Mouse (Mus musculus) heart, embryonic 10.5 days (tissue): ENCODE data around the gene Top3b. TPM values are rescaled to one million over a fixed set of nuclear protein-coding genes. Genes with fewer than 3 reads are reported as not detected.

Source experiments
- DNase-seq: peaks from one replicate; pipeline ENCODE4 v3.0.0-alpha.2; 2017; ENCODE audit warnings: low spot score
- H3K27ac ChIP-seq: fragments of 300-500 bp; sonication (generic); 2 replicates; pipeline ENCODE4 v1.5.1; 2016; ENCODE audit warnings: mild to moderate bottlenecking
- H3K27me3 ChIP-seq: fragments of 300-500 bp; sonication (generic); 2 replicates; pipeline ENCODE4 v1.6.1; 2016; ENCODE audit warnings: mild to moderate bottlenecking; ENCODE audit not compliant: poor library complexity, insufficient read depth, severe bottlenecking
- H3K36me3 ChIP-seq: fragments of 300-500 bp; sonication (generic); 2 replicates; pipeline ENCODE4 v1.6.1; 2016; ENCODE audit warnings: mild to moderate bottlenecking, moderate library complexity
- H3K4me1 ChIP-seq: fragments of 300-500 bp; sonication (generic); 2 replicates; pipeline ENCODE4 v1.6.1; 2016; ENCODE audit warnings: mild to moderate bottlenecking
- H3K4me3 ChIP-seq: fragments of 300-500 bp; sonication (generic); 2 replicates; pipeline ENCODE4 v1.5.1; 2016; ENCODE audit warnings: mild to moderate bottlenecking, moderate library complexity
- H3K9me3 ChIP-seq: fragments of 300-500 bp; sonication (generic); 2 replicates; pipeline ENCODE4 v1.6.1; 2016; ENCODE audit warnings: mild to moderate bottlenecking, moderate library complexity
- WGBS: fragments of 180-500 bp; shearing (Covaris S2); methylation state at CpG from one replicate; pipeline ENCODE4 v1.1.7; 2016; 5-methylcytosine and 5-hydroxymethylcytosine counted together
- polyA plus RNA-seq: library from polyadenylated mRNA; unstranded; fragments of >200 nt; fragmentation: Nextera tagmentation; extraction: Ambion mirVana; gene quantifications from 2 replicates; pipeline ENCODE4 v1.2.1, GENCODE M21; 2016

Gene Top3b
- polyA plus RNA-seq, 1 experiment from 2014 or later: 55.6 TPM

- H3K27ac ChIP-seq: no peak within 1 kb of the TSS
- 63% methylated on average over 2 of the region's 2 CpGs for WGBS
These were observed 6.6 kb upstream of the Top3b start, which contains the start of gene Igll1 for GRCm38 (mm10) chr16:16863978-16864377. TSS of gene Igll1 (minus strand) at chr16:16863985.

GRCm38 (mm10) chr16:16865217-16865616 is 5.3 kb upstream of the Top3b start:
- no peak overlapping the region for H3K4me3 ChIP-seq
- no peak overlapping the region for H3K27ac ChIP-seq
- H3K36me3 ChIP-seq: no peaks in the 10 kb centered on the region
- H3K9me3 ChIP-seq: no peaks in the 10 kb centered on the region
- DNase-seq: no peak
- peaks cover 5% of the 10 kb centered on the region; the same call in 1 of the 2 replicates for H3K4me1 ChIP-seq
- no peaks in the 10 kb centered on the region for H3K27me3 ChIP-seq

More at GRCm38 (mm10) chr16:16863978-16864377, 6.6 kb upstream of the Top3b start, which contains the start of gene Igll1:
- no peak for DNase-seq
- Histone ChIP-seq H3K36me3 (no peaks in the 10 kb centered on the region), H3K4me1 (peaks cover 5% of the 10 kb centered on the region; the same call in 1 of the 2 replicates), H3K27me3 (no peaks in the 10 kb centered on the region), H3K9me3 (no peaks in the 10 kb centered on the region), H3K4me3 (no peak within 1 kb of the TSS)

GRCm38 (mm10) chr16:16865696-16866561 is 4.6 kb upstream of the Top3b start:
- no peaks in the 10 kb centered on the region for H3K36me3 ChIP-seq
- H3K4me3 ChIP-seq: no peak overlapping the region
- WGBS: 48% methylated on average over 4 of the region's 5 CpGs
- peaks cover 5% of the 10 kb centered on the region; the same call in 1 of the 2 replicates for H3K4me1 ChIP-seq
- peak; percentile 75 for DNase-seq
- no peaks in the 10 kb centered on the region for H3K9me3 ChIP-seq
- no peaks in the 10 kb centered on the region for H3K27me3 ChIP-seq
- H3K27ac ChIP-seq: no peak overlapping the region

- Histone ChIP-seq H3K27ac (peak overlapping the region; percentile 95), H3K4me3 (peak overlapping the region; percentile 80), H3K9me3 (no peaks in the 10 kb centered on the region), H3K4me1 (peaks cover 12% of the 10 kb centered on the region; the same call in 1 of the 2 replicates), H3K27me3 (no peaks in the 10 kb centered on the region), H3K36me3 (peaks cover 4% of the 10 kb centered on the region; the same call in 1 of the 2 replicates)
- no peak for DNase-seq
- WGBS: 38% methylated on average over 7 of the region's 7 CpGs
These were observed 307 bp upstream of the Top3b start for GRCm38 (mm10) chr16:16870241-16870616.

GRCm38 (mm10) chr16:16879025-16879424 is 8.5 kb downstream of the Top3b start:
- H3K27ac ChIP-seq: no peak overlapping the region
- no peak for DNase-seq
- no peaks in the 10 kb centered on the region for H3K27me3 ChIP-seq
- no peaks in the 10 kb centered on the region for H3K4me1 ChIP-seq
- H3K36me3 ChIP-seq: peaks cover 88% of the 10 kb centered on the region
- H3K4me3 ChIP-seq: no peak overlapping the region
- WGBS: 91% methylated on average over 5 of the region's 5 CpGs
- H3K9me3 ChIP-seq: no peaks in the 10 kb centered on the region

- Histone ChIP-seq H3K4me1 (no peaks in the 10 kb centered on the region), H3K27me3 (no peaks in the 10 kb centered on the region), H3K9me3 (no peaks in the 10 kb centered on the region), H3K36me3 (peaks cover 100% of the 10 kb centered on the region), H3K4me3 (no peak overlapping the region), H3K27ac (no peak overlapping the region)
- WGBS: 93% methylated on average over 1 of the region's 1 CpGs
- no peak for DNase-seq
These were observed 17.8 kb downstream of the Top3b start for GRCm38 (mm10) chr16:16888341-16888740.

GRCm38 (mm10) chr16:16892366-16892765 is 21.8 kb downstream of the Top3b start:
- Histone ChIP-seq H3K4me3 (no peak overlapping the region), H3K27ac (no peak overlapping the region), H3K9me3 (no peaks in the 10 kb centered on the region), H3K27me3 (no peaks in the 10 kb centered on the region), H3K36me3 (peaks cover 69% of the 10 kb centered on the region), H3K4me1 (peaks cover 5% of the 10 kb centered on the region)
- no peak for DNase-seq
- WGBS: 93% methylated on average over 7 of the region's 7 CpGs

GRCm38 (mm10) chr16:16896015-16896381 is 25.5 kb downstream of the Top3b start:
- DNase-seq: no peak
- peaks cover 40% of the 10 kb centered on the region for H3K36me3 ChIP-seq
- peak overlapping the region; percentile 75 for H3K4me3 ChIP-seq
- WGBS: 30% methylated on average over 4 of the region's 4 CpGs
- H3K9me3 ChIP-seq: no peaks in the 10 kb centered on the region
- H3K27ac ChIP-seq: peak overlapping the region; percentile 88
- peaks cover 13% of the 10 kb centered on the region for H3K4me1 ChIP-seq
- H3K27me3 ChIP-seq: no peaks in the 10 kb centered on the region

GRCm38 (mm10) chr16:16896382-16897055 is 26.0 kb downstream of the Top3b start, which contains the start of gene Ppm1f:
TSS of gene Ppm1f (plus strand) at chr16:16896469.
- H3K9me3 ChIP-seq: no peaks in the 10 kb centered on the region
- 1% methylated on average over 29 of the region's 29 CpGs for WGBS
- peak within 1 kb of the TSS; percentile 88 for H3K27ac ChIP-seq

GRCm38 (mm10) chr16:16897056-16897584 is 26.6 kb downstream of the Top3b start:
- DNase-seq: no peak
- 33% methylated on average over 10 of the region's 10 CpGs for WGBS
- Histone ChIP-seq H3K36me3 (peaks cover 29% of the 10 kb centered on the region), H3K9me3 (no peaks in the 10 kb centered on the region), H3K27me3 (no peaks in the 10 kb centered on the region), H3K27ac (peak overlapping the region; percentile 88), H3K4me3 (peak overlapping the region; percentile 75), H3K4me1 (peaks cover 13% of the 10 kb centered on the region)

More at GRCm38 (mm10) chr16:16896382-16897055, 26.0 kb downstream of the Top3b start, which contains the start of gene Ppm1f:
- peak; percentile 96 for DNase-seq
- Histone ChIP-seq H3K36me3 (peaks cover 35% of the 10 kb centered on the region), H3K27me3 (no peaks in the 10 kb centered on the region), H3K4me3 (peak within 1 kb of the TSS; percentile 75), H3K4me1 (peaks cover 13% of the 10 kb centered on the region)

- no peak for DNase-seq
- H3K27ac ChIP-seq: no peak overlapping the region
- H3K27me3 ChIP-seq: no peaks in the 10 kb centered on the region
- no peaks in the 10 kb centered on the region for H3K9me3 ChIP-seq
- H3K36me3 ChIP-seq: peaks cover 39% of the 10 kb centered on the region
- peaks cover 15% of the 10 kb centered on the region; the same call in 1 of the 2 replicates for H3K4me1 ChIP-seq
- H3K4me3 ChIP-seq: no peak overlapping the region
- 79% methylated on average over 4 of the region's 4 CpGs for WGBS
These were observed 31.8 kb downstream of the Top3b start for GRCm38 (mm10) chr16:16902329-16902728.

GRCm38 (mm10) chr16:16903188-16903587 is 32.7 kb downstream of the Top3b start:
- 81% methylated on average over 5 of the region's 5 CpGs for WGBS
- Histone ChIP-seq H3K9me3 (no peaks in the 10 kb centered on the region), H3K4me3 (no peak overlapping the region), H3K36me3 (peaks cover 39% of the 10 kb centered on the region), H3K27me3 (no peaks in the 10 kb centered on the region), H3K27ac (0 out of 2 replicates have a peak overlapping the region, but pooled peaks have one; percentile 3), H3K4me1 (peaks cover 10% of the 10 kb centered on the region; the same call in 1 of the 2 replicates)
- DNase-seq: no peak
